Mouse (Mus musculus): ENCODE data around the gene Nin.

DNA sequence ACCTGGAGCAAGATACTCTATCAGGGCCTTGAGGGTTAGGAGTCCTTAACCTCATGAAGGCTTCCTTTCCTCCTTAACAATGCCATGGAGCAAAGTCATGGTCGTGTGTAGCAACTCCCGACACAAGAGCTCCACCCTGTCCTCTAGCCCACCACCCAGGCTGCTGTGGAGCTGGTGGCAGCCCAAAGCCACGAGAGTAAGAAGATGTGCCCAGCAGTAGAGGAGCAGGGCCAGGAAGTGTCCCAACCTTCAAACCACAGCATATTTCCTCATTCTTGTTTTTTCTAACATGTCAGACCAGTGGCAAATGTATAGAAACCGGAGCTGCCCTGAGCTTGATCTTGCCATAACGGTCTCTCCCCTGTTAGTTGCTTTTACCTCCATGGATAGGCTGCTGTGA is 29.3 kb downstream of the Nin start:
- TF ChIP-seq CTCF (IDR thresholded peaks at IDR 0.05; ENCODE audit: low read depth, low read length) (no peak), POLR2A (IDR thresholded peaks at IDR 0.05; ENCODE audit: extremely low read depth, insufficient read depth, low read length) (no peak)
